Mouse (Mus musculus) bone marrow, adult 2 months (tissue): ENCODE measurements around the gene Rybp.

Experiments
- CTCF ChIP-seq: fragments of 200-500 bp; IDR thresholded peaks from 2 replicates; pipeline ENCODE4 v1.5.1; 2011; ENCODE audit warnings: low read length, control low read depth; ENCODE audit not compliant: control insufficient read depth, insufficient read depth
- POLR2A ChIP-seq: fragments of 200-500 bp; IDR thresholded peaks from 2 replicates; pipeline ENCODE4 v1.6.1; 2011; ENCODE audit warnings: low read depth, mild to moderate bottlenecking, control low read depth, low read length, borderline replicate concordance; ENCODE audit not compliant: control insufficient read depth

GRCm38 (mm10) chr6:100226204-100226603 is 61.1 kb downstream of the Rybp start:
- TF ChIP-seq CTCF: no peak
- TF ChIP-seq POLR2A: no peak
